Mouse (Mus musculus): ENCODE measurements around the gene Wdr37.
"Not testable (repeated sequence)": the region's sequence is repeated elsewhere in the genome, so short reads cannot be mapped to it uniquely, and the experiment has no call there.

Gene Wdr37

DNA sequence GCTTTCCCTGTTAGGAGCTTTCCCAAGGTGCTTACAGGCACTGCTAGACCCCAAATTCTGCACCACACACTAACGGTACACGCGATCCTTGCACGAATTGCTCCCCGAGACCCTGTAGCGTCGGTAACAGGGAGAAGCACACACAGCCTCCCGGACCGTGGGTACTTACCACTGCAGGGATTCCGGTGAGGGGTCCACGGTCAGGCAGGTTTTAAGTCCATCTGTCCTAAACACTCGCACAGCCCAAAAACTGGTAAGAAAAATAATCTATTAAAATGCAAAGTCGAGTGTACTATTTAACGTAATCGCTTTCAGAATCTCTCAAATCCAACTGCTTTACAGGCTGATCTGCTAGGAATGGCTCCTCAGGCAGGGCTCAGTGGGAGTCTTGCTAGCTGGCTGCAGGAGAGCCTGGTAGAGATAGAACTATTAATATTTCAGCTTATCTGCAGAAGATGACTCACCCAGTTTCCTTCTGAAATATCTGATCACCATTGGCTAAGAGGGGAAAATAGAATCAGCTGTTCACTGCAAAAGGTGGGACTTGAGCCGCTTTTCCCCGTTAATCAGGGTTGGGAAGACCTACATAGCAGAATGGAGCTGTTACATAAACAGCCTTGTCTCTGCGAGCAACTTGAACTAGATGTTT is at the start of gene Wdr37:
Gene Wdr37 (minus strand): TSS at position 596 of the 649 bp plus-strand sequence.
- no peak for DNase-seq (ENCODE audit: low read depth)

- not testable (repeated sequence) for DNase-seq (ENCODE audit: low read depth)
Measured at GRCm38 (mm10) chr13:8913890-8914289, 42.2 kb upstream of the Wdr37 start.

DNA sequence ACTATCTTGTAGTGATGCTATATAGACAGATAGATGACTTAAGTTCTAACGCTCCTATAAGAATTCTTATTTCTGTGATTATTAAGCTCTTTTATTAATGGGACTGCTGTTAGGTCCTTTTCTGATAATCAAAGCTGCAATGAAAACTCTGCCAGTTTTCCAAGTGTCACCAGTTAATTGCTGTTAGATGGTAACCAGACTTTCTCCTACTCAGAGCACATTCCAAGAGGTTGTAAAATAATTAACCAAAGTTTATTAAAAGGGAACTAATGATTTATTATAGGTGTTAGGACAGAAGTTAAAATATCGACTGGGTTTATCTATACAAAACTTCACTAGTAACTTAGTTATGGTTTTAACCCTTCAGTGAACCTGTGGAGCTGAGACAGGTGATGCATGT is 34.3 kb upstream of the Wdr37 start:
- DNase-seq (ENCODE audit: low read depth), result not testable (repeated sequence)

DNA sequence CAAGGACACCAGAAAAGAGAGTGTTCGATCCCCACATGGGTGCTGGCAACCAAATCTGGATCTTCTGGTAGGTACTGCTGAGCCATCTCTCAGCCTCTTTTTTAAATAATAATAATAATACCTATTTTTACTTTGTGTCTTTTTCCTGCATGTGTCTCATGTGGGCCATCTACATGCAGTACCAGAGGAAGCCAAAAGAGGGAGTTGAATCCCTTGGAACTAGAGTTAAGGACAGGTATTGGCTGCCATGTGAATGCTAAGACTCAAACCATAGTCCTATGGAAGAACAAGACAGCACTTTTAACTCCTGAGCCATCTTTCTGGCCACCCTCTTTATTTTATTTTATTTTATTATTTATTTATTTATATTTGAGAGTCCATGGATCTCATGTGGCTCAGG is 16.9 kb upstream of the Wdr37 start:
- peak; percentile 76 for DNase-seq (ENCODE audit: low read depth)

DNA sequence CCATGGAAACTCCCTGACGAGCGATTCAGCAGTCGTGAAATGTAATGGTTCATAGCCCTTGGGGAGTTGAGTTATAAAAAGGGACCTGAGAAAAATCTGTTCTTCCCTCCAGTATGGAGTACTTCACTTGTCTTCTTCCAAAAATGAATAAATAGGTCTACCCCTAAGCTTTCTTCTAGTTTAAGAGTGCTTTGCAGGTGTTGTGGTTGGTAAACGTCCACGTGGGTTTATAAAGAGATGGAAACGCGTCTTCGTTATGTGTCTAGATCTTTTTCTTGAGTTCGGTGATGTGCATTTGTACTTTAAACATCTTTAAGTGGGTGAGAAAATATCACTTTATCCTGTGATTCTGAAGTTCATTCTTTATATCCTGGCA is 14.5 kb upstream of the Wdr37 start:
- DNase-seq (ENCODE audit: low read depth), result no peak

GRCm38 (mm10) chr13:8885445-8886184 is 13.9 kb upstream of the Wdr37 start, which contains the start of gene Idi1:
Gene Idi1, plus strand, starts transcription at chr13:8885501.
- peak; percentile 98 for DNase-seq (ENCODE audit: low read depth)

GRCm38 (mm10) chr13:8883870-8884269 is 12.2 kb upstream of the Wdr37 start:
- DNase-seq (ENCODE audit: low read depth), result not testable (repeated sequence)

DNA sequence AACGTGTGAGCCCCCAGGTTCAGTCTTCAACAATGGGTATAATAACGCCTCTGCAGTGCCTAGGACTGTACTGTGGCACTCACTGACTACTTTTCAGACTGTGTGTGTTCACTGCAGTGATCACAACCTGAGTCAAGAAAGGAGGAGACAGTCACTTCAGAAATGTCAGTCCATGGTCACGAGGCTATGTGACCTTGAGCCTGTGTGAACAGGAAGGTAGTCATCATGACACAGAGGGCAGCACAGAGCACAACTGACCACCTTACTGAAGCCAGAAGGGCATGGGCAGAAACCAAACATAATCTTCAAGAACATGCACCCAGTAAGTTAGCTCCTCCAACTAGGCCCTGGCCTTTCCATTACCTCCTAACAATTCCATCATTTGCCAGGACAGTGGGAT is 9.9 kb upstream of the Wdr37 start:
- DNase-seq (ENCODE audit: low read depth), result no peak

GRCm38 (mm10) chr13:8873776-8874175 is 2.1 kb upstream of the Wdr37 start:
- DNase-seq (ENCODE audit: low read depth), result no peak

- peak; percentile 92 for DNase-seq (ENCODE audit: low read depth)
Measured at GRCm38 (mm10) chr13:8870510-8871313, 997 bp downstream of the Wdr37 start.

DNA sequence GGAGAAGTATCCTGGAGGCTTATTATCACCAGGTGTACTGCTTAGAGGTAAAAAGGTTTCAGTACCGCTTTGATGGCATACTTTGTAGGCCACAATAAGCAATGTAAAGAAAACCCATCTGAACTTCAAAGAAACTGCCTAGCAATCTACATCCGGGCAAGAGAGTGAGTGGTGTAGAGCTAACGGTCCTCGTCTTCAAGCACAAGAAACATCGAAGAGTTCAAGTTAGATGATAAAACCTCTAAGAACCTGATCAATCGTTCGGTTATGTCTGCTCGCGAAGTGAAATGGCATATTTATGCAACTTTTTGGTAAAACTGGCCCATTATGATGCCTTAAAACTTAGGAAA is 1.6 kb downstream of the Wdr37 start:
- DNase-seq (ENCODE audit: low read depth), result peak; percentile 79

DNA sequence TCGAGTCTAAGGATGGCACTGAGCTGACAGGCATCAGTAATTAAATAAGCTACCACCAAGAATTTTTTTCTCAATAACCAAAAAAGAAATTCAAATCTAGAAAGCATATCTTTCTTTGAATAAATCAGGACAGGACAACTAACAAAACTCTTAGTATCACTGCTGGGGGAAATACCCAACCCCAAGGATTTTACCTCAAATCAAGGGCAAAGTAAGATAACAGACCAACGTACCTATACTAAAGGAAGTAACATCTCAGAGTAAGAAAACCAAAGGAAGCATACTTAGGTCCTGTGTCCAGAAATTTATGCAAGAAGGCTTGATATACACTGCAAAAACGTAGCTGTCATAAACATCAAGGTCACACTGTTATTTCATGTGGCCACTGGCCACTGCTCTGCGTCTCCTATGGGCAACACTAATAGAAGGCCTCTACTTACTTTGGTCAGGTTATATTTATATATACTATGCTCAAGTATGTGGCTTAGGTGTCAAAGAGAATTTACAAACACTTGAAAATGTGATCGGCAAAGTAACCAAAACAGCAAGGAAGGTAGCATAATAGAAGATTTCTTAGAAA is 2.0 kb downstream of the Wdr37 start:
- DNase-seq (ENCODE audit: low read depth), result no peak

GRCm38 (mm10) chr13:8866612-8867011 is 5.1 kb downstream of the Wdr37 start:
- no peak for DNase-seq (ENCODE audit: low read depth)

- DNase-seq (ENCODE audit: low read depth), result no peak
Measured at GRCm38 (mm10) chr13:8864990-8865389, 6.7 kb downstream of the Wdr37 start.

DNA sequence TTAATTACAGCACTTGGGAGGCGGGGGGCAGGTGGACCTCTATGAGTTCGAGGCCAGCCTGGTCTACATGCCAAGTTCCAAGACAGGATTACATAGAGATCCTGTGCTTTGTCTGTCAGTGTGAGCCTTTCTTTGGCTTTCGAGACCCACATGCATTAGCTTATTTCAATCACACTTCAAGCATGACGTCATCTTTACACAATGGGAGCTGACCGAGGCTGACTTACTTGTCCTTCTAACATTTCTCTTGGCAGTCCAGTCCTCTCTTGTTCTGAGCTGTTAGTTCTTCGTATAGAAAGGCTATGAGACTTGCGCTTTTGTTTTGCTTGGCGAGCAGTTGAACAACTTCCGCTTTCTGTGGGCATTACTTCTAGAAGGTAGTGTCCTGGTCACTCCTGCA is 10.8 kb downstream of the Wdr37 start:
- no peak for DNase-seq (ENCODE audit: low read depth)

- no peak for DNase-seq (ENCODE audit: low read depth)
Measured at GRCm38 (mm10) chr13:8858453-8858852, 13.3 kb downstream of the Wdr37 start.

- DNase-seq (ENCODE audit: low read depth), result no peak
Measured at GRCm38 (mm10) chr13:8854769-8855168, 16.9 kb downstream of the Wdr37 start.

- no peak for DNase-seq (ENCODE audit: low read depth)
Measured at GRCm38 (mm10) chr13:8853424-8853823, 18.3 kb downstream of the Wdr37 start.

DNA sequence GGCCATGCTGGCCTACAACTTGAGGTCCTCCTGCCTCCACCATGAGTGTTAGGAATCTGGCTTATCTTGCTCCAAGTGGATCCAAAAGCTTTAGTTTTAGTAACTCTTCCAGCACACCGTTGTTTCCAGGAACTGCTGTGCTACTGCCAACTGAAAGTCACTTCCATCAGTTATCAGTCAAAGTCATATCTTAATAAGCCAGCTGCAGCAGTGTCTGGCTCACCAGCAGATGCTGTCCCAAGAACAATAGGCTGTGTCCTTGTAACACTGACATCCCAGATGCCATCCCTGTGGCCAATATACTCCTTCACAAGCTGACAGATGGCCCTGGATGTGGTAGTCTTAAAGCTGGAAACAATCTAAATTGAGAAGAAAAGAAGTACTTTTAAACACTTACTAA is 22.4 kb downstream of the Wdr37 start:
- DNase-seq (ENCODE audit: low read depth), result no peak

DNA sequence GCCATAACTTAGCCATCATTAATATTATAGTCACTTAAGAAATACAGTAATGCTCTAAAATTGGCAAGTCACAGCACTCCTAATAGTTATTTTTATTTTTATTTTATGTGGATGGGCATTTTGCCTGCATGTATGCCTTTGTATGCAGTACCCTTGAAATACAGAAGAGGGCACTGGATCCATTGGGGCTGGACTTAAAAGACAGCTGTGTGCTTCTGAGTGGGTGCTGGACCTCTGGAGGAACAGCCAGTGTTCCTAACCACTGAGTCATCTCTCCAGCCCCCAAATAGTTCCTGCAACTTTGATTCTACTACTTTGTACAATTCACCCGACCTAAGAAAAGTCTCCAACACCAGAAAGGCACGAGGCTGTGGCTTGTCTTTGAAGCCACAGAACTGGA is 24.0 kb downstream of the Wdr37 start:
- peak; percentile 61 for DNase-seq (ENCODE audit: low read depth)

DNA sequence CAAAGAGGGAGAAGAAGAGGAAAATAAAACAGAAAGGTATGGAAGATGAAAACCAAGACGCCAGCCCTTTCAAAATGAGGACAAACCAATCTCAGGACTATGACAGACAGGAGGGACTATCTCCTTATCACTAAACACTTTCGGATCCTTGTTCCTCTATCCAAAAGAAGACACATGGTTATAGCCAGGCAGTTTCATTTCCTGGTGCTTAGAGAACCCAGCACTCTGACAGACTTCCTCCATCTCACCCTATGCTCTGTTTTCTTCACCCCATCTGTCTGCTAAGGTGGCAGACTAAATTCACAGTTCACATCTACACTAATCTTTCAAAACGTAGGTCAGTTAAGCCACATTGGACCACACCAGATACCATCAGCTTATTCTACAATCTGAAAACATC is 29.4 kb downstream of the Wdr37 start:
- no peak for DNase-seq (ENCODE audit: low read depth)

GRCm38 (mm10) chr13:8841846-8842245 is 29.9 kb downstream of the Wdr37 start:
- not testable (repeated sequence) for DNase-seq (ENCODE audit: low read depth)

DNA sequence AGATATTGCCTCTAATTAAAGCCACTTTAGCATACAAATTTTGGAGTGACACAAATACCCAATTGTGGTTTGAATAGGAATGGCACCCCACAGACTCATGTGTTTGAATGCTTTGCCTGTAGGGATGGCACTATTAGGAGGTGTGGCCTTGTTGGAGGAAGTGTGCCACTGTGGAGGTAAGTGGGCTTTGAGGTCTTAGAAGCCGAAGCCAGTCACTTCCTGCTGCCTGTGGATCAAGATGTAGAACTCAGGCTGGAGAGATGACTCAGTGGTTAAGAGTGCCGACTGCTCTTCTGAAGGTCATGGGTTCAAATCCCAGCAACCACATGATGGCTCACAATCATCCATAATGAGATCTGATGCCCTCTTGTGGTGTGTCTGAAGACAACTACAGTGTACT is 30.8 kb downstream of the Wdr37 start:
- DNase-seq (ENCODE audit: low read depth), result no peak

All from naive thymus-derived CD4-positive, alpha-beta T cell, adult 2 months (primary cell).